Mouse (Mus musculus): ENCODE measurements around the gene Stk11. TPM values are rescaled to one million over a fixed set of nuclear protein-coding genes. Genes with fewer than 3 reads are reported as not detected.

Gene Stk11
- total and polyA plus RNA-seq, 2 experiments from 2014 or later, result 14.8 to 77.8 TPM

DNA sequence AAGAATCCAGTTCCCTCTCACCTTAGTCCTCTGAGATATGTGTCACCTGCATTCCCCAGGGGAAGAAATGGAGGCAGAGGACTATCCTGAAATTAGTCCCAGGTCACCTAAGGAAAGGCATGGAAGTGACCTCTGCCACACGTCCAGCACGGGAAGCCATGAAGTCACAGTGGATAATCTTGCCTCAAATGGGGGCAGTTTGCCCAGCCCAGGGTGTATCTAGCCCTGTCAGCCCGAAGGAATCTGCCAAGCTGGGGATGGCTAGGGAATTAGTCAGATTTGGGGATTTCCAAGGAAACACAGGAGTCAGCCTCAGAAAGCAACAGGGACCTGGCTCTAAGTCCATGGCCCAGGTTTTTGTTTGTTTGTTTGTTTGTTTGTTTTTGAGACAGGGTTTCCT is 11.4 kb upstream of the Stk11 start:
- H3K4me2 ChIP-seq (ENCODE audit: low read depth), result no peak overlapping the region
- no peaks in the 10 kb centered on the region for H3K9me3 ChIP-seq (ENCODE audit: low read length)
- no peaks in the 10 kb centered on the region for H3K36me3 ChIP-seq (ENCODE audit: insufficient read depth)
- H3K27me3 ChIP-seq (ENCODE audit: insufficient read depth, low read length), result no peaks in the 10 kb centered on the region
- DNase-seq (no peak), ATAC-seq (no peak)
- no peak overlapping the region for H3K9ac ChIP-seq
- TF ChIP-seq CTCF (IDR thresholded peaks at IDR 0.05; ENCODE audit: low read depth), result no peak
- peaks cover 8% of the 10 kb centered on the region for H3K4me1 ChIP-seq (ENCODE audit: insufficient read depth)
- WGBS, result 78% methylated on average over 3 of the region's 3 CpGs
- no peak overlapping the region for H3K4me3 ChIP-seq (ENCODE audit: low read depth, low read length)
- no peak overlapping the region for H3K27ac ChIP-seq (ENCODE audit: low read depth, low read length)

DNA sequence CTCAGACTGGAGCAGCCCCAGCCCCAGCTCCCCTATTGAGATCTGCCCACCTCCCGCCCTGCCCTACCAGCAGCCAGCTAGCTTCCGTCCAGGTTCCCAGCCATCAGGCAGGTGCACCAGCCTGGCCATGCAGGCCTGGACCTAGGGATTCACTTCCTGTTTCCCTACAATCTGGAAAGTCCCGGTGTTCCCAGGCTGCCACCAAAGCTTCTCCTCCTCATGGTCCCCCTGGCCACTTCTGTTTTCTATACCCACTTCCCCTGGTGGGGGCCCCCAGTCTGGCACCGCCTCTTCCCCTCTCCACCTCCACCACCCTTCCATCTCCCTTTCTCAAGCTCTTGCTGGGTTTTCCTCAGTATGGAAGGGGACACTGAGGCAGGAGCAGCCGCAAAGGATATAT is 10.1 kb upstream of the Stk11 start, which contains the start of gene Sbno2:
TSS of gene Sbno2 (minus strand) at position 112 of the 400 bp plus-strand sequence.
- Histone ChIP-seq H3K36me3 (ENCODE audit: insufficient read depth) (no peaks in the 10 kb centered on the region), H3K9ac (no peak within 1 kb of the TSS), H3K4me2 (ENCODE audit: low read depth) (no peak within 1 kb of the TSS), H3K27ac (ENCODE audit: low read depth, low read length) (no peak within 1 kb of the TSS), H3K27me3 (ENCODE audit: insufficient read depth, low read length) (no peaks in the 10 kb centered on the region), H3K9me3 (ENCODE audit: low read length) (no peaks in the 10 kb centered on the region), H3K4me1 (ENCODE audit: insufficient read depth) (peaks cover 8% of the 10 kb centered on the region), H3K4me3 (ENCODE audit: low read depth, low read length) (no peak within 1 kb of the TSS)
- ATAC-seq, result no peak
- TF ChIP-seq CTCF (IDR thresholded peaks at IDR 0.05; ENCODE audit: low read depth), result no peak
- no peak for DNase-seq
- 71% methylated on average over 5 of the region's 5 CpGs for WGBS

DNA sequence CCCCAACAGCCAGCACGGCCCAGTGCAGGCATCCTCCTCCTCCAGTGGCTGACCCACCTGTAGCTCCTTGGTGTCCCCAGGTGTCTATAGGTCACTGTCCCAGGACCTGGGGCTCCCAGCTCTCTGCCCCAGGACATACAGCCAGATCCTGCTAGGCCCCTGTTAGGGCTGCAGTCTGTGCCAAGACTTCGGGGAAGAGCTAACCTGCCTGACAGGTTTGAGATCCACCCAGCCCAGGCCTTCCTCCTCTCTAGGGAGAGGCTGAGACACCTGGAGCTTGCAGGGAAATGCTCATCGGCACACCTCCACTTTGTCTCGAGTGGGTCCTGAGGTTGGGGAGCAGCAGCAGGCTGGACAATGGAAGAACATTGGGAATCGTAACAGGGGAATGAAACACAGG is 9.7 kb upstream of the Stk11 start:
- no peak for TF ChIP-seq CTCF (IDR thresholded peaks at IDR 0.05; ENCODE audit: low read depth)
- H3K4me3 ChIP-seq (ENCODE audit: low read depth, low read length), result no peak overlapping the region
- no peak overlapping the region for H3K27ac ChIP-seq (ENCODE audit: low read depth, low read length)
- no peaks in the 10 kb centered on the region for H3K9me3 ChIP-seq (ENCODE audit: low read length)
- no peak overlapping the region for H3K4me2 ChIP-seq (ENCODE audit: low read depth)
- H3K9ac ChIP-seq, result no peak overlapping the region
- ATAC-seq, result no peak
- no peak for DNase-seq
- H3K4me1 ChIP-seq (ENCODE audit: insufficient read depth), result peaks cover 8% of the 10 kb centered on the region
- 71% methylated on average over 5 of the region's 5 CpGs for WGBS
- no peaks in the 10 kb centered on the region for H3K36me3 ChIP-seq (ENCODE audit: insufficient read depth)
- H3K27me3 ChIP-seq (ENCODE audit: insufficient read depth, low read length), result no peaks in the 10 kb centered on the region

DNA sequence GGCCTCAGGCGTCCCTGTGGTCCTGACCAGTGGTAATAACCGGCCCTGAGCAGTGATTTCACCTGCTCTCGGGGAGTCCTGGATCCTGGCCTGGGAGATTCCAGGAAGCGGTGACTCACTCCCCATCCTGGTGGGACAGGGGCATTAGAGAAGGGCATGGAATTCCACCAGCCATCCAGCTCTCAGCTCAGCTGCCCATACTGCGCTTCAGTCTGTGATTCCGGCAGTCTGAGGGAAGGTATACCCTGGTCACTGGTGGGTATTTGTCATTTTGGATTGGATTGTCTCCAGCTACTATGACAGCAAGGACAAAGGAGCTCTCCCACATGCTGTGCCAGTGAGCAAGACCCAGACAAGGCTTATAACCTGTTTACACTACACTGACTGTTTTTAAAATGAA is 7.9 kb upstream of the Stk11 start:
- H3K36me3 ChIP-seq (ENCODE audit: insufficient read depth), result no peaks in the 10 kb centered on the region
- no peaks in the 10 kb centered on the region for H3K9me3 ChIP-seq (ENCODE audit: low read length)
- no peak overlapping the region for H3K4me2 ChIP-seq (ENCODE audit: low read depth)
- no peak overlapping the region for H3K9ac ChIP-seq
- WGBS, result 64% methylated on average over 6 of the region's 6 CpGs
- no peak for TF ChIP-seq CTCF (IDR thresholded peaks at IDR 0.05; ENCODE audit: low read depth)
- no peaks in the 10 kb centered on the region for H3K4me1 ChIP-seq (ENCODE audit: insufficient read depth)
- DNase-seq (no peak), ATAC-seq (no peak)
- no peak overlapping the region for H3K27ac ChIP-seq (ENCODE audit: low read depth, low read length)
- H3K4me3 ChIP-seq (ENCODE audit: low read depth, low read length), result no peak overlapping the region
- H3K27me3 ChIP-seq (ENCODE audit: insufficient read depth, low read length), result no peaks in the 10 kb centered on the region

DNA sequence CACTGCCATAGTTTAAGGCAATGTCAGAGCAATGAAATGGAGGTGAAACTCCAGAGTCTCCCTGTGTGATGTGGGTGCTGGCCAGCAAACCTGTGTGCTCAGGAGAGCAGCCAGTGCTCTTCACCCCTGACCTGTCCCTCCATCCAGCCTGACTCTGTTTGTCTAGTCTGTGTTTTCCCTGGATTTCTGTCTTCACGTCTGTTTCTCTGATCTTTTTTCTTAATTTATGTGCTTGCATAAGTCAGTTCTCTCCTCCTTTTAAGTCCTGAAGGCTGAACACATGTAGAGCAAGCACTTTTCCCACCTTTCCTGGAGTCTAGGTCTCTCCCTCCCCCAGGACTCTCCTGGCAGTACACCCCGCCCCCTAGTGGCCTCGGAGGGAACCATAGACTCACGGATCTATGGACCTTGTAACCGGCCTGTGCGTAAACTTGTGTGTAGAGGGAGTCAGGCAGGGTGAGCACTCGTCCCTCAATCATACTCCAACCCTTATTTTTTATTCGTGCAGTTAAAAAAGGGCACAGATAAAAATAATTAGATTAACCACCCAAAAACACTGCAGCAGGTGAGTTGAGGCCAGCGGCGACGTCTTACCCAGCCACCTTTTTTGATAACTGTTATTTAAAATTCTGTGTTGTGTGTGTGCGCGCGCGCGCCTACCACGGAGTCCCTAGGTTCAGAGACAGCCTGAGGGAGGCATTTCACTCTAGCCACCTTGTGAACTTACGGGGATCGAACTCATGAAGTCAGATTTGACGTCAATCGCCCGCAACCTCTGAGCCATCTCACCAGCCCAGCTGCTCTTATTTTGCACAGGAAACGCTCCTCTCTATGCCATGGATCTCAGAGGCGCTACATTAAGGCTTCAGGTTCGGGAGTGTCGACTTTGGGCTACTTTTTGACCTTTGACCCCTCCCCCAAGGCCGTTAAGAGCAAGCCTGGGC is 990 bp upstream of the Stk11 start:
- peak; percentile 88 for DNase-seq
- H3K4me3 ChIP-seq (ENCODE audit: low read depth, low read length), result peak overlapping the region; percentile 92
- H3K27ac ChIP-seq (ENCODE audit: low read depth, low read length), result peak overlapping the region; percentile 73
- H3K9ac ChIP-seq, result peak overlapping the region; percentile 35; the same call in 1 of the 2 replicates
- WGBS, result 3% methylated on average over 27 of the region's 27 CpGs
- peak; percentile 90 for TF ChIP-seq CTCF (IDR thresholded peaks at IDR 0.05; ENCODE audit: low read depth)
- peak overlapping the region; percentile 54 for H3K4me2 ChIP-seq (ENCODE audit: low read depth)
- peaks cover 17% of the 10 kb centered on the region for H3K4me1 ChIP-seq (ENCODE audit: insufficient read depth)
- H3K36me3 ChIP-seq (ENCODE audit: insufficient read depth), result 0 out of 2 replicates have a peak, but pooled peaks cover 3% of the 10 kb centered on the region
- no peaks in the 10 kb centered on the region for H3K9me3 ChIP-seq (ENCODE audit: low read length)
- H3K27me3 ChIP-seq (ENCODE audit: insufficient read depth, low read length), result no peaks in the 10 kb centered on the region
- peak; percentile 12; the same call in 1 of the 2 replicates for ATAC-seq

DNA sequence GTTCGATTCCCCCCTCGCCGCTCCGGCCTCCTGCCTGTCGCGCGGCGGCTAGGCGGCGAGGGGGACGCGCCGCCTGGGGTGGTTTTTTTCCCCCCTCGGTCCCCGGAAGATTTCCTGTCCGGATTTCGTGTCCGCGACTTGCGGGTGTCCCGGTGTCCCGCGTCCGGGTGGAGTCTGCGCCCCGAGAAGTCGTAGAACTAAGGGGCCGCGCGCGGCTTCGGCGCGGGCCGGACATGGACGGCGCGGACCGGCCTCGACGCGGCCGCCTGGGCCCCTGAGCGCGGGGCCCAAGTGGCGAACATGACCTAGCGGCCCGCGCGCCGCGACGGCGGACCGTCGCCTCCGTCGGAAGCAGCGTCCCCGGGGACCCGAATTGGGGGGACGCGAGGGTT is 337 bp downstream of the Stk11 start:
- Histone ChIP-seq H3K9ac (peak overlapping the region; percentile 74), H3K36me3 (ENCODE audit: insufficient read depth) (peaks cover 8% of the 10 kb centered on the region; the same call in 1 of the 2 replicates), H3K4me2 (ENCODE audit: low read depth) (peak overlapping the region; percentile 74), H3K4me3 (ENCODE audit: low read depth, low read length) (peak overlapping the region; percentile 92), H3K4me1 (ENCODE audit: insufficient read depth) (peaks cover 17% of the 10 kb centered on the region), H3K27ac (ENCODE audit: low read depth, low read length) (peak overlapping the region; percentile 79), H3K9me3 (ENCODE audit: low read length) (no peaks in the 10 kb centered on the region), H3K27me3 (ENCODE audit: insufficient read depth, low read length) (no peaks in the 10 kb centered on the region)
- DNase-seq (no peak), ATAC-seq (no peak)
- no peak for TF ChIP-seq CTCF (IDR thresholded peaks at IDR 0.05; ENCODE audit: low read depth)
- 3% methylated on average over 55 of the region's 63 CpGs for WGBS

DNA sequence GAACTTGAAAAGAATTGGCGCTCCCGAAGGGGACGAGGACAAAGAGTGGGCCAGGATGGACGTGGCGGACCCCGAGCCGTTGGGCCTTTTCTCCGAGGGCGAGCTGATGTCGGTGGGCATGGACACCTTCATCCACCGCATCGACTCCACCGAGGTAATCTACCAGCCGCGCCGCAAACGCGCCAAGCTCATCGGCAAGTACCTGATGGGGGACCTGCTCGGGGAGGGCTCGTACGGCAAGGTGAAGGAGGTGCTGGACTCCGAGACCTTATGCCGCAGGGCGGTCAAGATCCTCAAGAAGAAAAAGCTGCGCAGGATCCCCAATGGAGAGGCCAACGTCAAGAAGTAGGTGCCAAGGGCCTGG is 942 bp downstream of the Stk11 start:
- Histone ChIP-seq H3K9ac (peak overlapping the region; percentile 74), H3K9me3 (ENCODE audit: low read length) (no peaks in the 10 kb centered on the region), H3K4me3 (ENCODE audit: low read depth, low read length) (peak overlapping the region; percentile 92), H3K27me3 (ENCODE audit: insufficient read depth, low read length) (no peaks in the 10 kb centered on the region), H3K36me3 (ENCODE audit: insufficient read depth) (peaks cover 8% of the 10 kb centered on the region; the same call in 1 of the 2 replicates), H3K4me2 (ENCODE audit: low read depth) (peak overlapping the region; percentile 74), H3K27ac (ENCODE audit: low read depth, low read length) (no peak overlapping the region), H3K4me1 (ENCODE audit: insufficient read depth) (peaks cover 17% of the 10 kb centered on the region)
- no peak for TF ChIP-seq CTCF (IDR thresholded peaks at IDR 0.05; ENCODE audit: low read depth)
- whole genome bisulfite sequencing, result under 1% methylated on average over 27 of the region's 27 CpGs
- no peak for DNase-seq
- no peak for ATAC-seq

Measured in forebrain, postnatal 0 days (tissue).